8 mouse cellular contexts compared by ENCODE assay signal in the genomic region with DNA sequence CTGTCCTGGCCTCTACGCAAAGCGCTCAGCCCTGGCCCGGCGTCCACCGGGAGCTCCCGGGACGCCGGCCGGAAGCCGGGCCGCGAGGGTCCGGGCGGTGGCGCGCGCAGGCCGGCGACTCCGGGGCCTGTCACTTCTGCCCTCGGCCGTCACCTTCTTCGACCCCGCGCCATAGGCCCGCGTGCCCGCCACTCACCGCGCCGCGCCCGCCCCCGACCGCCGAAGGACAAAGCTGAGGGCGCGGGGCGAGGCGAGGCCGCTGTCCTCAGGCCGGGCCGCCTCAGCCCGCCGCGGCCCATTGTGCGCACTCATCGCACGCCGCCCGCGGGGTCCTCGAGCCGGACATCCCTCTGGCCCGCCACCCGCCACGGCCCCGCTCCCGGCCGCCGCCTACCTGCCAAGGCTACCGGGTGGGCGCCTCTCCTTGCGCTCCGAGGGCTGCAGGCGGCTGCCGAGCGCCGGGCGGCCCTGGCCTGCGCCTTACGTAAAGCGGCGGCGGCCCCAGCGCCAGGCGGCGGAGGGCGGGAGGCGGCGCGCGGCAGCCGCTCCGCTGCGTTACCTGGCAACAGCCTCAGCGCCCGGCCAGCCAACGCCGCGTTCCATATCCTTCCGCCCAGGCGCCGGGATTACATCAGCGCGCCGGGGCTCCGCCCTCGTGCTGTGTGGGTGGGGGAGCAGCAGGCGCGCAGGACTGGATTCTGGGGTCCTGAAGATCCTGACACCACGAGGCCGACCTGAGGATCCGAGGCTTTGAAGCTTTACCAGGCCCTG. TPM values are rescaled to one million over a fixed set of nuclear protein-coding genes. Genes with fewer than 3 reads are reported as not detected.
A peak's percentile ranks its signal among the peaks of the same experiment; 100 is the strongest.
DNase-seq lines count a peak whose midpoint lies in the region; ATAC-seq lines count a peak whose summit lies in the region.

TSS of gene D5Ertd579e (minus strand) at position 564 of the 771 bp plus-strand sequence.

- H3K27me3 ChIP-seq in heart, embryonic 14.5 days (ENCODE audit: control insufficient read depth, insufficient read depth, low read length) = no peaks in the 10 kb centered on the region
- H3K27me3 ChIP-seq in liver, embryonic 13.5 days = 0 out of 2 replicates have a peak, but pooled peaks cover 5% of the 10 kb centered on the region
- no peaks in the 10 kb centered on the region for H3K27me3 ChIP-seq in stomach, embryonic 16.5 days (ENCODE audit: control insufficient read depth, insufficient read depth, low read length)

- H3K9ac ChIP-seq in heart, embryonic 14.5 days (ENCODE audit: low read length) = peak within 1 kb of the TSS; percentile 81
- peak within 1 kb of the TSS; percentile 95 for H3K9ac ChIP-seq in liver, embryonic 13.5 days
- H3K9ac ChIP-seq in stomach, embryonic 16.5 days (ENCODE audit: low read length) = peak within 1 kb of the TSS; percentile 91

- H3K27ac ChIP-seq in brown adipose tissue, adult 24 weeks (replicated peaks; ENCODE audit: low read depth, low read length) = peak within 1 kb of the TSS; percentile 96
- peak within 1 kb of the TSS; percentile 83 to 94 for H3K27ac ChIP-seq in heart, embryonic 14.5 days (replicated peaks in 1 of 2; ENCODE audit: control insufficient read depth in 1 of 2, insufficient read depth in 1 of 2, low read depth in 2 of 2, low read length in 2 of 2)
- peak within 1 kb of the TSS; percentile 94 for H3K27ac ChIP-seq in liver, embryonic 13.5 days
- H3K27ac ChIP-seq in stomach, embryonic 16.5 days (ENCODE audit: low read length) = peak within 1 kb of the TSS; percentile 83

- peak; percentile 95 for DNase-seq in CD4-positive, CD25-positive, alpha-beta regulatory T cell, adult 2 months (ENCODE audit: low read depth, low spot score)
- DNase-seq in fibroblast of lung, adult 2 months (ENCODE audit: low read depth) = peak; percentile 43
- DNase-seq in kidney, postnatal 14 days = peak; percentile 96
- DNase-seq in liver, embryonic 13.5 days = peak; percentile 89
- DNase-seq in neural tube, embryonic 10.5 days (ENCODE audit: extremely low spot score, low spot score) = peak; percentile 92

- peak within 1 kb of the TSS; percentile 79 for H3K4me2 ChIP-seq in heart, embryonic 14.5 days (ENCODE audit: low read length)
- peak within 1 kb of the TSS; percentile 91 for H3K4me2 ChIP-seq in liver, embryonic 13.5 days
- H3K4me2 ChIP-seq in stomach, embryonic 16.5 days (ENCODE audit: low read depth, low read length) = peak within 1 kb of the TSS; percentile 95

- ATAC-seq in heart, embryonic 14.5 days (ENCODE audit: insufficient number of reproducible peaks, insufficient read depth, low FRiP score, low read depth) = peak; percentile 94
- peak; percentile 89 for ATAC-seq in liver, embryonic 13.5 days (ENCODE audit: low read depth)
- ATAC-seq in stomach, embryonic 16.5 days (ENCODE audit: insufficient read depth, low FRiP score) = peak; percentile 91

- no peaks in the 10 kb centered on the region for H3K36me3 ChIP-seq in heart, embryonic 14.5 days (ENCODE audit: control insufficient read depth, insufficient read depth, low read length)
- peaks cover 16% of the 10 kb centered on the region for H3K36me3 ChIP-seq in liver, embryonic 13.5 days
- no peaks in the 10 kb centered on the region for H3K36me3 ChIP-seq in stomach, embryonic 16.5 days (ENCODE audit: control insufficient read depth, insufficient read depth, low read length)

- peak within 1 kb of the TSS; percentile 100 for H3K4me3 ChIP-seq in brown adipose tissue, adult 24 weeks (ENCODE audit: insufficient read depth, low read depth, low read length)
- H3K4me3 ChIP-seq in heart, embryonic 14.5 days (ENCODE audit: control insufficient read depth in 1 of 2, insufficient read depth in 1 of 2, low read depth in 1 of 2, low read length in 2 of 2) = peak within 1 kb of the TSS; percentile 74 to 93
- peak within 1 kb of the TSS; percentile 88 for H3K4me3 ChIP-seq in liver, embryonic 13.5 days (replicated peaks)
- peak within 1 kb of the TSS; percentile 85 for H3K4me3 ChIP-seq in stomach, embryonic 16.5 days (replicated peaks; ENCODE audit: low read length)

- WGBS in heart, embryonic 14.5 days = under 1% methylated on average over 94 of the region's 104 CpGs
- under 1% methylated on average over 86 of the region's 104 CpGs for WGBS in liver, embryonic 13.5 days (ENCODE audit: insufficient replicate concordance)
- under 1% methylated on average over 94 of the region's 104 CpGs for WGBS in stomach, embryonic 16.5 days

- H3K4me1 ChIP-seq in brown adipose tissue, adult 24 weeks (ENCODE audit: control insufficient read depth, insufficient read depth, insufficient read length, low read length) = peaks cover 19% of the 10 kb centered on the region
- peaks cover 22 to 39% of the 10 kb centered on the region in 2 experiments for H3K4me1 ChIP-seq in heart, embryonic 14.5 days (ENCODE audit: control insufficient read depth in 2 of 2, insufficient read depth in 2 of 2, low read length in 2 of 2)
- peaks cover 76% of the 10 kb centered on the region for H3K4me1 ChIP-seq in liver, embryonic 13.5 days (replicated peaks)
- H3K4me1 ChIP-seq in stomach, embryonic 16.5 days (ENCODE audit: control insufficient read depth, insufficient read depth, low read length) = peaks cover 21% of the 10 kb centered on the region

- no peaks in the 10 kb centered on the region for H3K9me3 ChIP-seq in heart, embryonic 14.5 days (ENCODE audit: control insufficient read depth, low read length)
- no peaks in the 10 kb centered on the region for H3K9me3 ChIP-seq in liver, embryonic 13.5 days (replicated peaks)
- no peaks in the 10 kb centered on the region for H3K9me3 ChIP-seq in stomach, embryonic 16.5 days (replicated peaks; ENCODE audit: control insufficient read depth, low read length)

RNA-seq across cellular contexts. Expression of gene D5Ertd579e, which starts in this region (rescaled TPM):
- polyA plus RNA-seq in brown adipose tissue, adult 24 weeks (2012; ENCODE audit: insufficient read depth, insufficient read length, missing spikeins) = 62.7 and 65.5 TPM in 2 replicates
- polyA plus RNA-seq in heart, embryonic 14.5 days (2014; fragmentation: Nextera tagmentation; extraction: Ambion mirVana) = 33.2 and 38.2 TPM in 2 replicates
- 21.9 and 25.3 TPM in 2 replicates for polyA plus RNA-seq in liver, embryonic 13.5 days (2015; fragmentation: Nextera tagmentation; extraction: Ambion mirVana)
- 20.4 and 20.5 TPM in 2 replicates for polyA plus RNA-seq in stomach, embryonic 16.5 days (2015; fragmentation: Nextera tagmentation; extraction: Ambion mirVana)

Comparison
In these comparisons a context has a peak if more than half of its experiments do, and no peak if none do; other contexts are left out.
1. Peak in every context shown above with its lines: DNase-seq, ATAC-seq, H3K4me3 ChIP-seq and H3K27ac ChIP-seq.
2. DNase-seq: peak in every context shown above with its lines; median percentile 96 in kidney, postnatal 14 days; 95 in CD4-positive, CD25-positive, alpha-beta regulatory T cell, adult 2 months; 92 in neural tube, embryonic 10.5 days; 89 in liver, embryonic 13.5 days; 43 in fibroblast of lung, adult 2 months.